In genomic region chr2:129078313-129078712, GRCm38 (mm10) we compare ENCODE assay signal across 8 mouse cellular contexts. TPM values are rescaled to one million over a fixed set of nuclear protein-coding genes. Genes with fewer than 3 reads are reported as not detected.
DNase-seq lines count a peak whose midpoint lies in the region; ATAC-seq and TF ChIP-seq lines count a peak whose summit lies in the region.
"Had no signal": no experiment of that assay in that cellular context is flagged by ENCODE, and none has a peak within 500 bp of the region (broad histone marks: within the 10 kb centered on the region; RNA-seq: fewer than 3 reads in every experiment).

No protein-coding gene starts in this region.

- H3K4me3 ChIP-seq in layer of hippocampus, adult 2 months, result no peak overlapping the region

- DNase-seq in layer of hippocampus, adult 2 months (ENCODE audit: low spot score in 2 of 2), result no peak
- DNase-seq in layer of hippocampus, postnatal 36 days, result no peak
- DNase-seq in R1 (ENCODE audit: low read depth, low spot score), result peak; percentile 80
- DNase-seq in lung, postnatal 14 days, result peak; percentile 35
- no peak for DNase-seq in gastrocnemius, postnatal 4 days (ENCODE audit: low spot score in 2 of 2)
- DNase-seq in testis, postnatal 10 days (ENCODE audit: low spot score), result no peak

- TF ChIP-seq CTCF in layer of hippocampus, adult 2 months (conservative IDR thresholded peaks at IDR 0.05), result peak; percentile 67

- ATAC-seq in CD4-positive, CD25-positive, alpha-beta regulatory T cell, adult 4 months, result peak; percentile 29

- no peak overlapping the region for H3K27ac ChIP-seq in layer of hippocampus, adult 2 months

RNA-seq across cellular contexts. Expression of gene Ttl, which starts 12.6 kb away (rescaled TPM):
- total RNA-seq in layer of hippocampus, adult 2 months (2021), result 10 to 100 TPM; 33.2 to 33.5 TPM
- total RNA-seq in layer of hippocampus, postnatal 36 days (2021), result 10 to 100 TPM; 32.2 to 33.4 TPM
- 1 to 10 TPM; 2.2 to 2.4 TPM for polyA plus RNA-seq in CD4-positive, CD25-positive, alpha-beta regulatory T cell, adult 4 months (2017; shearing (Covaris generic))
- total RNA-seq in gastrocnemius, postnatal 4 days (2021), result 10 to 100 TPM; 17.0 to 18.3 TPM

RNA-seq across cellular contexts. Expression of gene Polr1b, which starts 22.5 kb away (rescaled TPM):
- total RNA-seq in layer of hippocampus, adult 2 months (2021), result 10 to 100 TPM; 16.2 to 17.2 TPM
- 10 to 100 TPM; 16.0 to 18.3 TPM for total RNA-seq in layer of hippocampus, postnatal 36 days (2021)
- 10 to 100 TPM; 16.3 to 32.3 TPM for polyA plus RNA-seq in CD4-positive, CD25-positive, alpha-beta regulatory T cell, adult 4 months (2017; shearing (Covaris generic))
- 10 to 100 TPM; 16.4 to 17.8 TPM for total RNA-seq in gastrocnemius, postnatal 4 days (2021)

RNA-seq across cellular contexts. Expression of gene Vinac1, which starts 30.3 kb away (rescaled TPM):
- under 1 TPM; 0.08 to 0.10 TPM for total RNA-seq in layer of hippocampus, adult 2 months (2021)
- total RNA-seq in layer of hippocampus, postnatal 36 days (2021), result under 1 TPM in 1 of 2 experiments, not detected in 1; 0.07 TPM
- polyA plus RNA-seq in CD4-positive, CD25-positive, alpha-beta regulatory T cell, adult 4 months (2017; shearing (Covaris generic)), result not detected
- total RNA-seq in gastrocnemius, postnatal 4 days (2021), result under 1 TPM; 0.05 to 0.18 TPM
- total RNA-seq: heart, postnatal 14 days had no signal

RNA-seq across cellular contexts. Expression of gene Chchd5, which starts 51.2 kb away (rescaled TPM):
- total RNA-seq in layer of hippocampus, adult 2 months (2021), result 10 to 100 TPM; 12.1 to 14.1 TPM
- total RNA-seq in layer of hippocampus, postnatal 36 days (2021), result 10 to 100 TPM; 10.8 to 12.4 TPM
- 10 to 100 TPM; 31.0 to 40.3 TPM for polyA plus RNA-seq in CD4-positive, CD25-positive, alpha-beta regulatory T cell, adult 4 months (2017; shearing (Covaris generic))
- 10 to 100 TPM; 13.5 to 15.2 TPM for total RNA-seq in gastrocnemius, postnatal 4 days (2021)

Comparison
In these comparisons a context has a peak if more than half of its experiments do, and no peak if none do; other contexts are left out.
1. DNase-seq: peak in R1 (single experiment) and lung, postnatal 14 days (single experiment); none in layer of hippocampus, adult 2 months (0 of 2), layer of hippocampus, postnatal 36 days (0 of 2), gastrocnemius, postnatal 4 days (0 of 2) and testis, postnatal 10 days (single experiment).